Mouse (Mus musculus) cerebellum, postnatal 14 days (tissue): ENCODE measurements around the gene Dstn.
A peak's percentile ranks its signal among the peaks of the same experiment; 100 is the strongest.

Experiments used
- DNase-seq, 2 experiments: peaks; one replicate each; pipeline ENCODE4 v3.0.0; 2021; ENCODE audit warnings: mixed read lengths in 2 of 2

The Dstn gene

DNA sequence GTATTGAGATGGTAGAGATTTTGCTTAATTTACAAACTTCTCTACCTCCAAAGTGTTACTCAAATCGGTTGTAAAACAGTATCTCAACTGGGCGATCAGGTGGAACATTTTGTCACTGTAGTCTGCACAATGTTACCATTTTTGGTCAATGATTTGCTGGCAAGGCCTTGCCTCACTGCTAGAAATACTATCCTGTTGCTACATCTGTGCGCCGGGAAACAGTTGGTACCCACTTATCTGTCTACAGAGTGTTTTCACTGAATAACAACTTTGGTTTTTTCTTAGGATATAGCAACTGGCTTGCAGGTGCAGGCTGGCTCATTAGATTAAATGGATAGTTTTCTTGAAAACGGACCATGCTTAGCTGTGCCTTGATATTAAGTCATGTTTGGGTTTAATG lies 1.1 kb downstream of the Dstn start:
- DNase-seq, result no peak

DNA sequence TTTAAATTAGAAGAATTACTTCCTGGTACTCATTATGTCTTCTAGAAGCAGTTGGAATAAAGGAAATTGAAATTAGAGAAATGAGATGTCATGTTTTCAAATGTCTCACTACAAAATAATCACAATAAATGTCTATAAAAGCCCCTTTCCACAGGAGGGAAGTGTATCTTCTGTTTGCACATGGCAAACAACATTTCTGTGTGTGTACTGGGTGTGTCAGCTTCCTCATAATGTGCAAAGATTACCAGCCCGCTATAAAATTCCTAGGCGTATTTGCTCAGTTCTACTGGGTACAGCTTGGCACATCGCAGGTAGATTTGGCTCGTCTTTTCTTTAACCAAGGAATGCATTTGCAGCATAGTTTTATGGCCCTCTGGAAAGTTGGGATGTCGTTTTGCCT lies 2.5 kb downstream of the Dstn start:
- no peak for DNase-seq

- DNase-seq, result no peak
These were observed 3.8 kb downstream of the Dstn start for GRCm38 (mm10) chr2:143918831-143919502.

DNA sequence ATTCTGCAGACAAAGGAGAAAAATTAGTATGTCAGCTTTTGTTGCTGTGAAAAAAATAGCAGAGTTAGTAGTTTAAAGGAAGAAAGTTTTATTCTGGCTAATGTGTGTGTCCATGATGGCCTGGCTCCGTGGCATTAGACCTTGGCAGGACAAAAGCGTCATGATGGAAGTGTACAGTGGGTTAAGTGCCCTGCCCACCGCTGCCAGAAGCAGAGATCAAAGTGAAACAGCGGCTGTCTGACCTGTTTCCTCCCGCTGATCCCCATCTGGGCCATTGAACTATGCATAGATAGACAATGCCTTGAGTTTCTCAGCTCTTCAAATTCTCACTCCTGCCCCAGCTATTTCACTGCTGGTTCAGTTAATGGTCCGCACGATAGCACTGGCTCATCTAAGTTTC lies 9.0 kb downstream of the Dstn start:
- no peak for DNase-seq

DNA sequence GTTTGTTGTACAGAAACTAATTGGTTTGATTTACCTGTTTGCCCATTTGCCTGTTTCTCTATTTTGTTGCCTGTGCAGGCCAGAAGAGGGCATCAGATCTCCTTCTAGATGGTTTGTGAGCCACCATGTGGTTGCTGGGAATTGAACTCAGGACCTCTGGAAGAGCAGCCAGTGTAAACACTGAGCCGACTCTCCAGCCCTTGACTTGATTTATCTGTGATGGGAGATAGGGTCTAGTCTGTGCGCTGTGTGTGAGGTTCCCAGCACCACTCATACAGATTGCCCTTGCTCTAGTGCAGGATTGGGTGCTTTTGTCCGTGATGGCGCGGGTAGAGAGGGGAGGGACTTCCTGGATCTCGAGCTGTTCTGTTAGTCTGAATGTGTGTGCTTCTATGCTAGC lies 10.7 kb downstream of the Dstn start:
- no peak for DNase-seq

DNA sequence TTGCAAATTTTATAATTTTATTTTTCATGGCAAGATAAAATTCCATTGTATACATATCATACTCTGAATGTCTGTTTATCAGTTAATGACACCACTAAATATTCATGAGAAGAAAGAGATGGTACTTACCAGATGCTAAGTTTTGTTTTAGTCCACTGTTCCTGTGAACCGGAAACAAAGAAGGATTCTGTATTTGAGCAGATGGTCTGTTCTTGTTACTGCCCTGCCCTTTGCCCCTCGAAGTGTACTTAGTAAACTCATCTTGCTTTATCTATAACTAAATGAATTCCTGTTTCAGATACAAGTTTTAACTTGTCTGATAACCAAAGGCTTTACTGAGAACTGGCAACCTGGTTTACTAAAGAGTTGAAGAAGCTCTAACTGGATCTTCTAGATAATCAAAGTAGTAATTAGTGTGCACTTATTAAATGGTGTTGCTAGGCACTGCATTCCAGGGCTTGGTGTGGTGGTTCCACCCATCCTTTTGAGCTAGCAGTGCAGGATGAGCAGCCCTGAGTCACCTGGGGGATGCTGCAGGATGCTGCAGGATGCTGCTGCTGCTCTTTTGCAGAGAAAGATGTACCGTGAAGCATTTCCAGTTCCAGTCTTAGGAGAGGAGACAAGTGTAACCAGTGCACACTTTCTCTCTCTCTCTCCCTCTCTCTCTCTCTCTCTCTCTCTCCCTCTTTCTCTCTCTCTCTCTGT lies 14.6 kb downstream of the Dstn start:
- no peak for DNase-seq

DNA sequence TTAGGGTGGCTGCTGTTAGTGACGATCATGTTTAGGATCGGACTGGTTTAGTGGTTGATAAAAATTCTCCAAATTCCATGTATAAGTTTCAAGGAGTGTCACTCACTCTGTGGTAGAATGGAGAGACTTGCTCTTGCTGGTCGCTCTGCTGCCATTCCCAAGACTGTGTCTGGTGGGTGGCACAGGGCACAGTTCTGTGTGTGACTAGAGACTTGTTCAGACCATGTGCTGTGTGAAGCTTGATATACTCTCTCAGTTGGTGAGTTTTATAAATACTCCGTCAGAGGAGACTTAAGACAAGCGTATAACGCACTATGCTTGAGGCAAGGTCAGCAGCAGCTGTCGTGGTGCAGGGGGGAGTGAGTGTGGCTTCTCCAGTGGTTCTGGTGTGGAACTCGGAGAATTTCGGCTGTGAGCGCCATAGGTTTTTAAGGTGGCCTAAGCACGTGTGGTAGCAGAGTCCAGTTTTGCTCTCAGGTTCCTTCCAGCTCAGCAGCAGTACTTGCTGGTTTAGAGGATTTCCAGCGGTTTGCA lies 17.3 kb downstream of the Dstn start:
- no peak for DNase-seq

GRCm38 (mm10) chr2:143933516-143933915 lies 18.4 kb downstream of the Dstn start:
- peak; percentile 26 to 36 for DNase-seq

- DNase-seq, result no peak
These were observed 19.3 kb downstream of the Dstn start for GRCm38 (mm10) chr2:143934439-143934838.

GRCm38 (mm10) chr2:143937861-143938260 lies 22.7 kb downstream of the Dstn start:
- no peak for DNase-seq

DNA sequence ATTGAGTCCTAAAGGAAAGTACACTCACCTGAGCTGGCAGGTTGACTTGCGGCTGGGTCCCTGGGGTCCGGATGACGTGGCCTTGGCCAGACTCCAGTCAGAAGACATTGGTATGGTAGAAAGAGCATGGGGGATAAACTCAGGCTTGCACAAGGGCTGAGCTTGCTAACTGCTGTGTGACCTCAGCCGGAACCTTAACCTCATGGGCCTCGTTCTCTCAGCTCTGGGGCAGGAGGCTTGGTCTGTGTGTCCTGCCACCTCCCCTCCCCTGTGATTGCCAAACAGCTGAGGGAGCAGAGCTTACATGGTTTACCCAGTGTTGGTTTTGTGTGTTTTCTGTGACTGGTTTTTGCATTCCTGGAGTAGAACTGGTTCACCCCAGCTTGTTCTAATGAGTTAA lies 25.3 kb downstream of the Dstn start:
- DNase-seq, result no peak

DNA sequence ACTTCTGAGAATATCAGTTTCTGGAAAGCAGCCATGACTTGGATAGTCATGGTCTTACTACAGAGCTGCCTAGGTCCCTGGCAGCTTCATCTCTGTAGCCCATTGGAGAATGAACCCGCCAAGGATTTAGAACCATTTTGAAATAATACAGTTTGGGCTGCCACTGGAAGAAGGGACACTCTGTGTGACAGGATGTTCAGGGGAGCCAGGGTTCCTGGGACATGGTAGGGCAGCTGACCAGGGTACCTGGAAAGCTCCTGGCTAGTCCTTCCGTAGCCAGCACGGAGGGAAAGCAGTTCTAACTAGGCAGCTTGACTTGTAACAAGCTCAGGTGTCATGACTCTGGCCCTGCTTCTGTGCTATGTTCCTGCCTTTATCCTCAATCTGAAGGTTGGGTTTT lies 29.7 kb downstream of the Dstn start:
- no peak for DNase-seq

GRCm38 (mm10) chr2:143945466-143946075 lies 30.5 kb downstream of the Dstn start:
- DNase-seq, result no peak

DNA sequence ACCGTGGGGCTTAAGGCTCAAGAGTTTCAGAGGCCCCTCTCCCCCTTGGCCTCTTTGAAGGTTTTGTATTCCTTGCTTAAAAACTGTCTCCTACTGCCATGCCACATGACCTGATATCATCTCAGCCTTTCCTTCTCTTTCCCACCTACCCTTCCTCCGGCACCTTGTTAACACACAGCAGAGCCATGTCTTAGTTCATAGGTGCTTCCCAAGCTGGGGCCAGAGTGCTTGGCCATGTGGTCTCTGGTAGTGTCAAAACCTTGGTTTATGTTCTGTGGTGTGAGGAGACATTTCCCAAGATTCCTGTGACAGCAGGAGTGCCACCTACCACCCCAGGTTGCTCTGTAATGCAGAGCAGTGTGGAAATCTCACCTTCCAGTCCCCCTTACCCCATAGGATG lies 31.3 kb downstream of the Dstn start:
- no peak for DNase-seq

DNA sequence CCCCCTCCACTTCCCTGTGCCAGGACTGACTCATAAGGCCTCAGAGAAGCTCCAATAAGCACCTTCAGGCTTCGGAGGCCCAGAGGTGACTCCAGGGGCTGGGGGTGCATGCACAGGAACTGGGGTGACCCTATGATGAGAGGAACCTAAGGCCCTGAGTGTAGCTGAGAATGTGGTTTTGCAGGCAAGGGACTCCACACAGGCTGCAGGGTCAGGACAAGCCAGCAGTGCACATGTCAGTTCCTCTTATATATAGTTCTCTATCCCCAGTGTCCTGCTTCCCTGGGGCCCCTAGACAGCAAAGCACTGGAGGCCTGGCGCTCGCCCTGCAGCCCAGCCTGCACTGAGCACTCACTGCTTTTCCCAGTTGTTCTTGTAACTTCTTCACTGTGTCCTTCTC lies 32.9 kb downstream of the Dstn start:
- DNase-seq, result no peak

DNA sequence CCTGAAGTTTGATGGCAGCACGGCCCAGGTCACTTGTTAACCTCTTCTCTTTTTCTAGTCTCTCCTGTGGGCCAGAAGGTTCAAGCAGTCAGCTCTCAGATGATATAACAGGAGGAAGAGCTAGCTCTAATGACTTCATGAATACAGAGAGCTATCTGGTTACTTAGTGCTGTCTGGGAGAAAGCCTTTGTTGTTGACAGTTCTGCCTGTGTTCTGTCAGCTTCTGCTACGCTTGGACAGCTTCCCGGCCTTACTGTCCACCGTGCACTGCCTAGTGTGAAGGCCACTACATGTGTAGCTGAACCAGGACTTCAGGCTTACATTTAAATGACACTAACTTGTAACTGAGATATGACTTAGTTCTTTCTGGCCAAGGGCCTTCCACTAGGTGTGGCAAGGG lies 33.3 kb downstream of the Dstn start:
- no peak for DNase-seq

- DNase-seq, result no peak
These were observed 34.1 kb downstream of the Dstn start for GRCm38 (mm10) chr2:143949217-143949616.

- DNase-seq, result no peak
These were observed 35.3 kb downstream of the Dstn start for GRCm38 (mm10) chr2:143950290-143951027.

DNA sequence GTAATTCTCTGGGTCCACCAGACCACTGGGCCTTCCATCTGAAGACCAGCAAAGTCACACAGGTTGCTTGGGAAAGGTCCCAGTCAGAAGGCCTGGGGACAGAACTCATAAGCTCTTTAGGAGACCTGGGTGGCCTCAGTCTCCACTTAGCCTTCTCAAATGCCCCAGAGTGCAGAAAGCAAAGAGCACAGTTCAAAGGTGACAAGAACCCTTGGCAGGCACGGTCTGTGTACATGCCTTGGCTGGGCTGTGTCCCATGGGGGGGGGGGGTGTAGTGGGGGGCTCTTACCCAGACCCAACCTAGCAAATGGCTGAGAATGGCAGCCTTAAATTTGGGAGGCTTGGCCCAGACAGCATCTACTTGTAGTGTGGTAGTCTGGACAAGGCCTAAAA lies 35.9 kb downstream of the Dstn start:
- DNase-seq, result no peak

DNA sequence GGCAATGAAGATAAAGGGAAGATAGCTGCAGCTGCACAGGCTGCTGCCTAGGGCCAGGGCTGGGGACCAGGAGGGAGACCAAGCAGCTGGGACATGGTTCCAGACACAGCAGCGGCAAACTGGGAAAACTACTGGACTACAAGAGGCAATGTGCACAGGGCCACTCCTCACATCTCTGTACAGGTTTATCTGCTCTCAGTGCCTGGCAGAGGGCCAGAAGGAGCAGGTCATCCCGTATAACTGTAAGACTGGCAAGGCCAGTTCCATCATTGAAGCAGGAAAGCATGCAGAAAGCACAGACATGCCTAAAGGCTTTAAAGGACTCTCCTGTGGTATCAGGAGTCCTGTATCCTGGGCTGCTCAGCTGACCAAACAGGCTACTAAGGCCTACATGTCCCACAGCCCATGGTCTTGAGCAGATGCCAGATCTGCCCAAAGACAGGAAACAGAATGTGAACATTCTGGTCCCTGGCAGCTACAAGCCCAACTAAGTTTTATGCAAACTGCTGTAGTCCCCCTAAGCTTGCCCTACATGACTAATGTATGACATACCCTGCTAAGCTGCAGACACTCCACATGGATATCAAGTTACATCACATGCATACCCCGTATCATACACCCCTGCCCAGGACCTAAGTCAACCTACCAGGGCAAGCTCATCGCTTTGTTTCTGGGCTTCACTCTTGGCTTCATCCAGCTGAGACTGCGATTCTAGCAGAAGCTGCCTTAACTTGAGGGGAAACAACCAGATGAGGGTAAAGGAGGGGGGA lies 36.6 kb downstream of the Dstn start:
- DNase-seq, result peak; percentile 29 to 49

- DNase-seq, result no peak
These were observed 38.8 kb downstream of the Dstn start for GRCm38 (mm10) chr2:143953944-143954343.

- no peak for DNase-seq
These were observed 39.9 kb downstream of the Dstn start for GRCm38 (mm10) chr2:143955004-143955403.

DNA sequence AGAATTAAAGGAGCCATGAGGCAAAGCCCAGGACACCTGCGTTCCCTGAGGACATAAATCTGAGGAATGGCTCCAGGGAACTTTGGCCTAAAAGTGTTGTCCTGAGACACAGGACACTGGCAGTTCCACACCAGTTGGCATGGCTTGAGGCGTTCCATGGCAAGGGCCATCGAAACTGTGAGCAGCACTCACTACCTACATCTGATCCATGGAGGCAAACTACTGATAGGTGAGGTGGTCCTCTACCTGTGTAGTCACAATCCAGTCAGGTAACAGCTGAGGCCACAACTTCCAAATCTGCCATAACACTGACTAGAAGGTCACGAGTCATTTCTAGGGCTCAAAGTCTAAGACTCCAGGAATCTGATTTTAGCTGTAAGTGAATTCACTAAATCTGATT lies 40.6 kb downstream of the Dstn start:
- DNase-seq, result no peak
